In genomic region chr15:78868826-78869233, GRCm38 (mm10) we compare ENCODE assay signal across 9 mouse cellular contexts. TPM values are rescaled to one million over a fixed set of nuclear protein-coding genes. Genes with fewer than 3 reads are reported as not detected.
A peak's percentile ranks its signal among the peaks of the same experiment; 100 is the strongest.
DNase-seq lines count a peak whose midpoint lies in the region; ATAC-seq lines count a peak whose summit lies in the region.
"Had no signal": no experiment of that assay in that cellular context is flagged by ENCODE, and none has a peak within 500 bp of the region (broad histone marks: within the 10 kb centered on the region; RNA-seq: fewer than 3 reads in every experiment).

No protein-coding gene starts in this region.

- 32% methylated on average over 7 of the region's 7 CpGs for WGBS in lung, embryonic 15.5 days
- WGBS in forebrain, embryonic 14.5 days, result 34% methylated on average over 7 of the region's 7 CpGs
- 58% methylated on average over 7 of the region's 7 CpGs for WGBS in limb, embryonic 15.5 days
- WGBS in stomach, embryonic 15.5 days, result 40% methylated on average over 7 of the region's 7 CpGs

- peak; percentile 53 for ATAC-seq in lung, embryonic 15.5 days (ENCODE audit: borderline replicate concordance, extremely low read depth, low FRiP score, low TSS enrichment)
- ATAC-seq in forebrain, embryonic 14.5 days, result peak; percentile 78
- no peak for ATAC-seq in limb, embryonic 15.5 days (ENCODE audit: insufficient number of reproducible peaks, low FRiP score, low TSS enrichment, low read depth)
- ATAC-seq in stomach, embryonic 15.5 days (ENCODE audit: insufficient read depth, low FRiP score, low read depth), result peak; percentile 52; the same call in 1 of the 2 replicates

- peak overlapping the region; percentile 10; the same call in 1 of the 2 replicates for H3K4me2 ChIP-seq in lung, embryonic 15.5 days
- no peak overlapping the region for H3K4me2 ChIP-seq in forebrain, embryonic 14.5 days (ENCODE audit: low read length)
- no peak overlapping the region for H3K4me2 ChIP-seq in limb, embryonic 15.5 days
- H3K4me2 ChIP-seq in stomach, embryonic 15.5 days, result no peak overlapping the region; the same call in 1 of the 2 replicates
- H3K4me2 ChIP-seq: liver, embryonic 15.5 days had no signal

- H3K36me3 ChIP-seq in lung, embryonic 15.5 days, result no peaks in the 10 kb centered on the region
- no peaks in the 10 kb centered on the region for H3K36me3 ChIP-seq in forebrain, embryonic 14.5 days (ENCODE audit: control insufficient read depth, insufficient read depth, low read length)
- H3K36me3 ChIP-seq in limb, embryonic 15.5 days, result no peaks in the 10 kb centered on the region
- H3K36me3 ChIP-seq in stomach, embryonic 15.5 days, result no peaks in the 10 kb centered on the region
- H3K36me3 ChIP-seq: liver, embryonic 15.5 days had no signal

- H3K4me3 ChIP-seq in lung, embryonic 15.5 days, result no peak overlapping the region
- no peak overlapping the region for H3K4me3 ChIP-seq in forebrain, embryonic 14.5 days (ENCODE audit: low read depth, low read length)
- no peak overlapping the region for H3K4me3 ChIP-seq in limb, embryonic 15.5 days
- H3K4me3 ChIP-seq in stomach, embryonic 15.5 days (replicated peaks), result no peak overlapping the region
- H3K4me3 ChIP-seq: liver, embryonic 15.5 days had no signal

- peak overlapping the region; percentile 95 for H3K27ac ChIP-seq in lung, embryonic 15.5 days
- peak overlapping the region; percentile 72 for H3K27ac ChIP-seq in forebrain, embryonic 14.5 days (ENCODE audit: low read depth, low read length)
- H3K27ac ChIP-seq in limb, embryonic 15.5 days, result peak overlapping the region; percentile 54
- H3K27ac ChIP-seq in stomach, embryonic 15.5 days, result peak overlapping the region; percentile 91
- H3K27ac ChIP-seq: liver, embryonic 15.5 days had no signal

- H3K27me3 ChIP-seq in lung, embryonic 15.5 days, result no peaks in the 10 kb centered on the region
- no peaks in the 10 kb centered on the region for H3K27me3 ChIP-seq in forebrain, embryonic 14.5 days (replicated peaks; ENCODE audit: control insufficient read depth, insufficient read depth, low read length)
- H3K27me3 ChIP-seq in limb, embryonic 15.5 days, result no peaks in the 10 kb centered on the region
- H3K27me3 ChIP-seq in stomach, embryonic 15.5 days (replicated peaks), result no peaks in the 10 kb centered on the region

- peaks cover 35% of the 10 kb centered on the region for H3K4me1 ChIP-seq in lung, embryonic 15.5 days
- H3K4me1 ChIP-seq in forebrain, embryonic 14.5 days (ENCODE audit: control insufficient read depth, insufficient read depth, low read length), result peaks cover 9% of the 10 kb centered on the region; the same call in 1 of the 2 replicates
- H3K4me1 ChIP-seq in limb, embryonic 15.5 days, result peaks cover 12% of the 10 kb centered on the region
- peaks cover 18% of the 10 kb centered on the region for H3K4me1 ChIP-seq in stomach, embryonic 15.5 days

- intact Hi-C loops in gastrocnemius, postnatal 36 days (cut with DNase I), result loop anchor here (5.0 kb wide), 2 partner anchors 42 to 247 kb away; no protein-coding TSS in a partner anchor

- no peak overlapping the region for H3K9ac ChIP-seq in lung, embryonic 15.5 days
- no peak overlapping the region for H3K9ac ChIP-seq in forebrain, embryonic 14.5 days (ENCODE audit: low read length)
- H3K9ac ChIP-seq in limb, embryonic 15.5 days, result no peak overlapping the region
- no peak overlapping the region for H3K9ac ChIP-seq in stomach, embryonic 15.5 days
- H3K9ac ChIP-seq: liver, embryonic 15.5 days had no signal

- H3K9me3 ChIP-seq in lung, embryonic 15.5 days, result no peaks in the 10 kb centered on the region
- H3K9me3 ChIP-seq in forebrain, embryonic 14.5 days (replicated peaks; ENCODE audit: control insufficient read depth, low read length), result no peaks in the 10 kb centered on the region
- H3K9me3 ChIP-seq in limb, embryonic 15.5 days, result no peaks in the 10 kb centered on the region
- H3K9me3 ChIP-seq in stomach, embryonic 15.5 days, result no peaks in the 10 kb centered on the region
- H3K9me3 ChIP-seq: liver, embryonic 15.5 days had no signal

- DNase-seq in lung, postnatal 14 days, result no peak
- no peak for DNase-seq in forebrain, embryonic 14.5 days (ENCODE audit: low spot score)
- no peak for DNase-seq in gastrocnemius, postnatal 36 days
- DNase-seq in frontal cortex, adult 2 months (ENCODE audit: extremely low spot score in 1 of 2, low spot score in 1 of 2), result no peak
- DNase-seq in layer of hippocampus, postnatal 25 days (ENCODE audit: extremely low spot score in 1 of 2, low spot score in 1 of 2), result no peak

RNA-seq across cellular contexts. Expression of gene Gga1, which starts 8.2 kb away (rescaled TPM):
- 54.0 and 56.2 TPM in 2 replicates for polyA plus RNA-seq in lung, embryonic 15.5 days (2015; fragmentation: Nextera tagmentation; extraction: Ambion mirVana)
- polyA plus RNA-seq in forebrain, embryonic 14.5 days (2014; fragmentation: Nextera tagmentation; extraction: Ambion mirVana), result 34.8 and 46.5 TPM in 2 replicates
- 53.2 and 54.4 TPM in 2 replicates for polyA plus RNA-seq in limb, embryonic 15.5 days (2015; fragmentation: Nextera tagmentation; extraction: Ambion mirVana)
- polyA plus RNA-seq in stomach, embryonic 15.5 days (2015; fragmentation: Nextera tagmentation; extraction: Ambion mirVana), result 47.1 TPM in 2 replicates
- 10 to 100 TPM; 34.1 to 34.9 TPM for total RNA-seq in gastrocnemius, postnatal 36 days (2021)
- polyA plus RNA-seq in frontal cortex, adult 2 months (2012; rRNA removed), result 69.5 and 70.8 TPM in 2 replicates
- total RNA-seq in layer of hippocampus, postnatal 25 days (2021), result 10 to 100 TPM; 57.1 to 59.0 TPM

RNA-seq across cellular contexts. Expression of gene Lgals2, which starts 13.5 kb away (rescaled TPM):
- polyA plus RNA-seq in lung, embryonic 15.5 days (2015; fragmentation: Nextera tagmentation; extraction: Ambion mirVana), result 0.69 and 0.72 TPM in 2 replicates
- not detected in 2 replicates for polyA plus RNA-seq in forebrain, embryonic 14.5 days (2014; fragmentation: Nextera tagmentation; extraction: Ambion mirVana)
- 0.65 and 0.73 TPM in 2 replicates for polyA plus RNA-seq in limb, embryonic 15.5 days (2015; fragmentation: Nextera tagmentation; extraction: Ambion mirVana)
- polyA plus RNA-seq in stomach, embryonic 15.5 days (2015; fragmentation: Nextera tagmentation; extraction: Ambion mirVana), result 210 and 299 TPM in 2 replicates
- total RNA-seq in gastrocnemius, postnatal 36 days (2021), result not detected
- 0.74 and 2.0 TPM in 2 replicates for polyA plus RNA-seq in frontal cortex, adult 2 months (2012; rRNA removed)
- total RNA-seq in layer of hippocampus, postnatal 25 days (2021), result not detected

RNA-seq across cellular contexts. Expression of gene Cdc42ep1, which starts 26.4 kb away (rescaled TPM):
- 105 and 109 TPM in 2 replicates for polyA plus RNA-seq in lung, embryonic 15.5 days (2015; fragmentation: Nextera tagmentation; extraction: Ambion mirVana)
- 5.1 and 8.0 TPM in 2 replicates for polyA plus RNA-seq in forebrain, embryonic 14.5 days (2014; fragmentation: Nextera tagmentation; extraction: Ambion mirVana)
- 26.5 and 30.0 TPM in 2 replicates for polyA plus RNA-seq in limb, embryonic 15.5 days (2015; fragmentation: Nextera tagmentation; extraction: Ambion mirVana)
- polyA plus RNA-seq in stomach, embryonic 15.5 days (2015; fragmentation: Nextera tagmentation; extraction: Ambion mirVana), result 54.1 and 62.1 TPM in 2 replicates
- total RNA-seq in gastrocnemius, postnatal 36 days (2021), result 10 to 100 TPM in 1 of 2 experiments, 1 to 10 TPM in 1; 9.4 to 10.7 TPM
- 18.5 and 20.1 TPM in 2 replicates for polyA plus RNA-seq in frontal cortex, adult 2 months (2012; rRNA removed)
- total RNA-seq in layer of hippocampus, postnatal 25 days (2021), result 10 to 100 TPM; 14.2 to 14.9 TPM

RNA-seq across cellular contexts. Expression of gene Gm49510, which starts 30.6 kb away (rescaled TPM):
- 0.18 and 0.60 TPM in 2 replicates for polyA plus RNA-seq in lung, embryonic 15.5 days (2015; fragmentation: Nextera tagmentation; extraction: Ambion mirVana)
- not detected in 2 replicates for polyA plus RNA-seq in forebrain, embryonic 14.5 days (2014; fragmentation: Nextera tagmentation; extraction: Ambion mirVana)
- 0.50 and 0.65 TPM in 2 replicates for polyA plus RNA-seq in limb, embryonic 15.5 days (2015; fragmentation: Nextera tagmentation; extraction: Ambion mirVana)
- 0.42 and 0.52 TPM in 2 replicates for polyA plus RNA-seq in stomach, embryonic 15.5 days (2015; fragmentation: Nextera tagmentation; extraction: Ambion mirVana)
- total RNA-seq in gastrocnemius, postnatal 36 days (2021), result not detected
- 0.24 TPM in 1 of 2 replicates, not detected in the other for polyA plus RNA-seq in frontal cortex, adult 2 months (2012; rRNA removed)
- not detected for total RNA-seq in layer of hippocampus, postnatal 25 days (2021)

RNA-seq across cellular contexts. Expression of gene Sh3bp1, which starts 30.7 kb away (rescaled TPM):
- 31.9 and 35.5 TPM in 2 replicates for polyA plus RNA-seq in lung, embryonic 15.5 days (2015; fragmentation: Nextera tagmentation; extraction: Ambion mirVana)
- 4.2 and 5.8 TPM in 2 replicates for polyA plus RNA-seq in forebrain, embryonic 14.5 days (2014; fragmentation: Nextera tagmentation; extraction: Ambion mirVana)
- polyA plus RNA-seq in limb, embryonic 15.5 days (2015; fragmentation: Nextera tagmentation; extraction: Ambion mirVana), result 55.2 and 61.1 TPM in 2 replicates
- polyA plus RNA-seq in stomach, embryonic 15.5 days (2015; fragmentation: Nextera tagmentation; extraction: Ambion mirVana), result 34.8 and 36.9 TPM in 2 replicates
- 1 to 10 TPM; 2.0 to 2.1 TPM for total RNA-seq in gastrocnemius, postnatal 36 days (2021)
- 27.2 and 29.0 TPM in 2 replicates for polyA plus RNA-seq in frontal cortex, adult 2 months (2012; rRNA removed)
- 10 to 100 TPM; 24.3 to 25.3 TPM for total RNA-seq in layer of hippocampus, postnatal 25 days (2021)

Comparison
In these comparisons a context has a peak if more than half of its experiments do, and no peak if none do; other contexts are left out.
1. RNA of gene Lgals2, which starts 13.5 kb away (polyA plus RNA-seq): 210 to 299 TPM in stomach, embryonic 15.5 days; 0.74 to 2.0 TPM in frontal cortex, adult 2 months, 0.65 to 0.73 TPM in limb, embryonic 15.5 days, 0.69 to 0.72 TPM in lung, embryonic 15.5 days and not detected in forebrain, embryonic 14.5 days; every median in the first group is over 10 times any median in the second.
2. Peak in every context shown above with its lines, with median percentiles within 50 percentile points of each other: H3K27ac ChIP-seq.